Mouse (Mus musculus) gastrocnemius, postnatal 10 days (tissue): ENCODE data around the gene Slc35d2. TPM values are rescaled to one million over a fixed set of nuclear protein-coding genes. Genes with fewer than 3 reads are reported as not detected.
"Not testable (repeated sequence)": the region's sequence is repeated elsewhere in the genome, so short reads cannot be mapped to it uniquely, and the experiment has no call there.

Source experiments
- DNase-seq: peaks from one replicate; pipeline ENCODE4 v3.0.0; 2021; ENCODE audit warnings: mixed read lengths
- total RNA-seq, 2 experiments: library from RNA; stranded (reverse); gene quantifications; 2 replicates each; pipeline ENCODE4 v1.2.3; 2021

The Slc35d2 gene
- total RNA-seq, 2 experiments from 2014 or later, result 1.3 to 1.8 TPM

- DNase-seq, result not testable (repeated sequence)
Observed at GRCm38 (mm10) chr13:64052281-64052680, 76.9 kb downstream of the Slc35d2 start.

- DNase-seq, result no peak
Observed at GRCm38 (mm10) chr13:64050895-64051294, 78.3 kb downstream of the Slc35d2 start.

GRCm38 (mm10) chr13:64049535-64049934 is 79.6 kb downstream of the Slc35d2 start:
- DNase-seq, result no peak

- DNase-seq, result no peak
Observed at GRCm38 (mm10) chr13:64048467-64048866, 80.7 kb downstream of the Slc35d2 start.

Other genes with a start within 250 kb of the Slc35d2 start
- not detected for gene Hsd17b3, start 40.1 kb downstream of the Slc35d2 start, total RNA-seq
- gene Zfp367, start 23.8 kb upstream of the Slc35d2 start, total RNA-seq, result 10 to 100 TPM in 1 of 2 experiments, 1 to 10 TPM in 1; 9.8 to 12.5 TPM
- 10 to 100 TPM; 22.9 to 25.5 TPM for gene Habp4, start 32.5 kb upstream of the Slc35d2 start, total RNA-seq
- gene Cdc14b, start 145.9 kb upstream of the Slc35d2 start, total RNA-seq, result 1 to 10 TPM; 4.5 to 6.8 TPM
- gene Aaed1, start 183.3 kb upstream of the Slc35d2 start, total RNA-seq, result 10 to 100 TPM; 32.2 to 37.2 TPM
- 100 to 1,000 TPM; 145 to 162 TPM for gene Ctsl, start 241.5 kb upstream of the Slc35d2 start, total RNA-seq